25 mouse cellular contexts compared by ENCODE assay signal in genomic region chrX:11528589-11528988, GRCm38 (mm10).
A peak's percentile ranks its signal among the peaks of the same experiment; 100 is the strongest.
DNase-seq lines count a peak whose midpoint lies in the region; ATAC-seq and TF ChIP-seq lines count a peak whose summit lies in the region.
"Had no signal": no experiment of that assay in that cellular context is flagged by ENCODE, and none has a peak within 500 bp of the region (broad histone marks: within the 10 kb centered on the region; RNA-seq: fewer than 3 reads in every experiment).

No protein-coding gene starts in this region.

- peaks cover 15% of the 10 kb centered on the region; the same call in 1 of the 2 replicates for H3K4me1 ChIP-seq in limb, embryonic 10.5 days
- no peaks in the 10 kb centered on the region for H3K4me1 ChIP-seq in midbrain, embryonic 14.5 days (ENCODE audit: control insufficient read depth, insufficient read depth, low read length)
- H3K4me1 ChIP-seq: heart, embryonic 12.5 days; hindbrain, embryonic 13.5 days; limb, embryonic 15.5 days; liver, embryonic 15.5 days had no signal

- no peak overlapping the region for H3K9ac ChIP-seq in midbrain, embryonic 14.5 days (replicated peaks; ENCODE audit: low read length)
- H3K9ac ChIP-seq: forebrain, embryonic 15.5 days; heart, embryonic 12.5 days; hindbrain, embryonic 13.5 days; limb, embryonic 15.5 days; liver, embryonic 15.5 days; midbrain, embryonic 12.5 days; neural tube, embryonic 13.5 days had no signal

- peak; percentile 3 to 9 for DNase-seq in lung, adult 18-20 months
- DNase-seq in lung, postnatal 14 days: no peak
- DNase-seq in Muller cell, postnatal 12 days (ENCODE audit: inconsistent ontology term): peak; percentile 82
- DNase-seq in adrenal gland, adult 8-10 months: peak; percentile 68
- DNase-seq in left cerebral cortex, postnatal 10 days (ENCODE audit: extremely low spot score in 1 of 2, low spot score in 2 of 2): no peak
- DNase-seq in limb, embryonic 10.5 days (ENCODE audit: low spot score): no peak
- DNase-seq in midbrain, embryonic 14.5 days: no peak
- DNase-seq: cerebellum, adult 2 months; gastrocnemius, postnatal 36 days; heart, postnatal 14 days; kidney, adult 2 months; kidney, postnatal 4 days; right cerebral cortex, postnatal 14 days had no signal

- no peaks in the 10 kb centered on the region for H3K36me3 ChIP-seq in myocyte (ENCODE audit: control insufficient read depth, insufficient read depth)
- H3K36me3 ChIP-seq in limb, embryonic 10.5 days: no peaks in the 10 kb centered on the region
- H3K36me3 ChIP-seq in midbrain, embryonic 14.5 days (ENCODE audit: control insufficient read depth, insufficient read depth, low read length): no peaks in the 10 kb centered on the region
- H3K36me3 ChIP-seq: forebrain, embryonic 15.5 days; heart, embryonic 12.5 days; hindbrain, embryonic 13.5 days; limb, embryonic 15.5 days; liver, embryonic 15.5 days; midbrain, embryonic 12.5 days; neural tube, embryonic 13.5 days had no signal

- ATAC-seq in midbrain, embryonic 14.5 days (ENCODE audit: low FRiP score, low TSS enrichment): no peak
- ATAC-seq: CD4-positive, CD25-positive, alpha-beta regulatory T cell, adult 4 months; forebrain, embryonic 15.5 days; inflammation-experienced regulatory T-cells, adult 6 months; lung, postnatal 0 days had no signal

- no peak overlapping the region for H3K27ac ChIP-seq in limb, embryonic 10.5 days
- no peak overlapping the region for H3K27ac ChIP-seq in midbrain, embryonic 14.5 days (replicated peaks; ENCODE audit: low read depth, low read length)
- H3K27ac ChIP-seq: forebrain, embryonic 15.5 days; hindbrain, embryonic 13.5 days; limb, embryonic 15.5 days; liver, embryonic 15.5 days; midbrain, embryonic 12.5 days; neural tube, embryonic 13.5 days had no signal

- no peak overlapping the region for H3K4me2 ChIP-seq in myocyte (ENCODE audit: low read depth)
- H3K4me2 ChIP-seq in midbrain, embryonic 14.5 days (ENCODE audit: low read length): no peak overlapping the region
- H3K4me2 ChIP-seq: forebrain, embryonic 15.5 days; heart, embryonic 12.5 days; hindbrain, embryonic 13.5 days; limb, embryonic 15.5 days; liver, embryonic 15.5 days; midbrain, embryonic 12.5 days; neural tube, embryonic 13.5 days had no signal

- H3K27me3 ChIP-seq in myocyte (ENCODE audit: control insufficient read depth, insufficient read depth, insufficient read length): no peaks in the 10 kb centered on the region
- peaks cover 96% of the 10 kb centered on the region for H3K27me3 ChIP-seq in limb, embryonic 10.5 days (ENCODE audit: low read depth, poor library complexity, severe bottlenecking)
- H3K27me3 ChIP-seq in midbrain, embryonic 14.5 days (ENCODE audit: control insufficient read depth, insufficient read depth, low read length): no peaks in the 10 kb centered on the region
- H3K27me3 ChIP-seq: liver, embryonic 15.5 days had no signal

- no peak for TF ChIP-seq POLR2A in myocyte (IDR thresholded peaks at IDR 0.05; ENCODE audit: insufficient read length, low read depth)

- no peaks in the 10 kb centered on the region for H3K9me3 ChIP-seq in limb, embryonic 10.5 days (replicated peaks)
- no peaks in the 10 kb centered on the region for H3K9me3 ChIP-seq in midbrain, embryonic 14.5 days (ENCODE audit: control insufficient read depth, low read length)
- H3K9me3 ChIP-seq: forebrain, embryonic 15.5 days; hindbrain, embryonic 13.5 days; limb, embryonic 15.5 days; liver, embryonic 15.5 days; midbrain, embryonic 12.5 days; neural tube, embryonic 13.5 days had no signal

- no peak overlapping the region for H3K4me3 ChIP-seq in myocyte
- no peak overlapping the region for H3K4me3 ChIP-seq in limb, embryonic 10.5 days
- no peak overlapping the region for H3K4me3 ChIP-seq in midbrain, embryonic 14.5 days (replicated peaks; ENCODE audit: low read depth, low read length)
- H3K4me3 ChIP-seq: erythroblast, embryonic 14.5 days; forebrain, embryonic 15.5 days; heart, embryonic 12.5 days; hindbrain, embryonic 13.5 days; limb, embryonic 15.5 days; liver, embryonic 15.5 days; midbrain, embryonic 12.5 days; neural tube, embryonic 13.5 days had no signal

- WGBS in limb, embryonic 10.5 days: 84% methylated on average over 5 of the region's 5 CpGs
- WGBS in midbrain, embryonic 14.5 days: 76% methylated on average over 5 of the region's 5 CpGs

- no peak overlapping the region for H3ac ChIP-seq in myocyte (ENCODE audit: control insufficient read depth, insufficient read length)

- H3K79me2 ChIP-seq in myocyte (ENCODE audit: control insufficient read depth, insufficient read depth): no peaks in the 10 kb centered on the region

- intact Hi-C loops in left cerebral cortex, postnatal 10 days (cut with DNase I): no loop called here

TF ChIP-seq in myocyte, 11 proteins besides CTCF, POLR2A, EP300 and RAD21:
- TF ChIP-seq TCF12 (IDR thresholded peaks at IDR 0.05; ENCODE audit: insufficient read depth, poor library complexity, severe bottlenecking): no peak
- no peak for TF ChIP-seq TCF3 (IDR thresholded peaks at IDR 0.05; ENCODE audit: insufficient read length, low read depth)
- TF ChIP-seq CEBPB (IDR thresholded peaks at IDR 0.05; ENCODE audit: insufficient read depth, poor library complexity, severe bottlenecking): peak; percentile 45; the same call in 1 of the 2 replicates
- TF ChIP-seq MAX (IDR thresholded peaks at IDR 0.05; ENCODE audit: low read depth): no peak

Comparison
In these comparisons a context has a peak if more than half of its experiments do, and no peak if none do; other contexts are left out.
1. DNase-seq: peak in lung, adult 18-20 months (2 of 2), Muller cell, postnatal 12 days (single experiment) and adrenal gland, adult 8-10 months (single experiment); none in lung, postnatal 14 days (single experiment), left cerebral cortex, postnatal 10 days (0 of 2), limb, embryonic 10.5 days (single experiment) and midbrain, embryonic 14.5 days (single experiment).